Mouse (Mus musculus) spleen, postnatal 10 days (tissue): ENCODE results near the gene Calr4.

Experiments used
- DNase-seq, 2 experiments: peaks; one replicate each; pipeline ENCODE4 v3.0.0; 2021 to 2022; ENCODE audit warnings: low spot score in 2 of 2

The Calr4 gene

GRCm38 (mm10) chr4:109279689-109280458 is 45.6 kb downstream of the Calr4 start, which contains the start of gene Eps15:
TSS of gene Eps15 (plus strand) at chr4:109280268.
- DNase-seq, result peak; percentile 95 to 97

- peak; percentile 65 to 71 for DNase-seq
These were observed 46.3 kb downstream of the Calr4 start for GRCm38 (mm10) chr4:109280459-109281160.

- peak in 1 of 2 experiments; percentile 21 for DNase-seq
These were observed 46.9 kb downstream of the Calr4 start for GRCm38 (mm10) chr4:109281161-109281560.

- no peak for DNase-seq
These were observed 47.7 kb downstream of the Calr4 start for GRCm38 (mm10) chr4:109281946-109282345.

GRCm38 (mm10) chr4:109294629-109295028 is 60.3 kb downstream of the Calr4 start:
- DNase-seq, result no peak

- no peak for DNase-seq
These were observed 62.2 kb downstream of the Calr4 start for GRCm38 (mm10) chr4:109296510-109296909.

- no peak for DNase-seq
These were observed 64.9 kb downstream of the Calr4 start for GRCm38 (mm10) chr4:109299136-109299535.
